Mouse (Mus musculus) testis, postnatal 10 days (tissue): ENCODE data around the gene Ddr2.
"Not testable (repeated sequence)": the region's sequence is repeated elsewhere in the genome, so short reads cannot be mapped to it uniquely, and the experiment has no call there.

Source experiments
- DNase-seq: peaks from one replicate; pipeline ENCODE4 v3.0.0; 2021; ENCODE audit warnings: low spot score

The Ddr2 gene

DNA sequence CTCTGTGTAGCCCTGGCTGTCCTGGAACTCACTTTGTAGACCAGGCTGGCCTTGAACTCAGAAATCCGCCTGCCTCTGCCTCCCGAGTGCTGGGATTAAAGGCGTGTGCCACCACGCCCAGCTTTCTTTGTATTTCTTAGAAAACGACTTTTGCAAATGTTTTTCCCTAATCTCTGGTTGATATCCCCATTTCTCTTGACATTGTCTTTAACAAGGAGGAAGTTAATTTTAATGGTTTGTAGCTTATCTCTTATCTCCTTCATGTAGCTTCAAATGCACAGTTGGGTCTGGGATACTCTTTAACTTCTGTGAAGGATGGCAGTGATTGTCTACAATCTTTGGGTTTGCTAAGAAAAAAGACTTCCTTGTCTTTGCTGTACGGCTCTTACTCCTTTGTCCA is 7.7 kb downstream of the Ddr2 start:
- DNase-seq = not testable (repeated sequence)

GRCm38 (mm10) chr1:170086631-170087030 is 23.9 kb downstream of the Ddr2 start:
- DNase-seq = no peak

GRCm38 (mm10) chr1:170084151-170084796 is 26.3 kb downstream of the Ddr2 start:
- DNase-seq = no peak

DNA sequence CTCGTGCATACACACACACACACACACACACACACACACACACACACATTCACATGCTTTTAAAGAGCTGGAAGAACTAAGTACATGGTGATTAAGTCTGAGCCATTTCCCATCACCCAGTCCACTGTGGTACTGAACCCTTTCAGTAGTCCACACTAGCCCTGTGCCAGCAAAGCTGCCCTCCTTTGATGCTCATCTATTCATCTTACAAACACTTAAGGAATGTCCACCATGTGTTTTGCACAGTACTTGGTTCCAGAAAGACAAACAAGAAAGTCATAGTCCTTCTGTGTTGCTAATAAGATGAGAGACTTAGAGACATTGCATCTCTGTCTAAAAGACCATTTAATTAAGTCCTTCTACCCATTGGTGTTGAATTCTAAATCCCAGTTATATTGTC is 29.7 kb downstream of the Ddr2 start:
- no peak for DNase-seq

GRCm38 (mm10) chr1:170079465-170079864 is 31.1 kb downstream of the Ddr2 start:
- DNase-seq = no peak

DNA sequence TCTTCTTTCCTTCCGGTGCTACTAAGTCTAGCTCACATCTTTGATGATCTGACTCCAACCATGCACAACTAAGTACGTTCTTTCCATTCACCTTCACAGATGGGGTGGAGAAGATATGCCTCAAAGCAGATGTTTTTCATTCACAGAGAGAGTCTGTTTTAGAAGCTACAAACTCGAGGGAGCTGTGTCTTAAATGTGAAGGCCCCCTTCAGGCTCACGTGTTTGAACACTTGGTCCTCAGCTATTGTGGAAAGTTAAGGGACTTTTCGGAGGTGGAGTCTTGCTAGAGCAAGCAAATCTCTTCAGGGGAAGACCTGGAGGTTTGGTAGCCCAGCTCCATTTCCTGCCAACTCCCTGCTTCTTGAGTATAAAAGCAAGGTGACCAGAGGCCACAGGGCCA is 34.2 kb downstream of the Ddr2 start:
- no peak for DNase-seq

- DNase-seq = no peak
These were observed 36.8 kb downstream of the Ddr2 start for GRCm38 (mm10) chr1:170073768-170074167.

GRCm38 (mm10) chr1:170069143-170069542 is 41.4 kb downstream of the Ddr2 start:
- no peak for DNase-seq

DNA sequence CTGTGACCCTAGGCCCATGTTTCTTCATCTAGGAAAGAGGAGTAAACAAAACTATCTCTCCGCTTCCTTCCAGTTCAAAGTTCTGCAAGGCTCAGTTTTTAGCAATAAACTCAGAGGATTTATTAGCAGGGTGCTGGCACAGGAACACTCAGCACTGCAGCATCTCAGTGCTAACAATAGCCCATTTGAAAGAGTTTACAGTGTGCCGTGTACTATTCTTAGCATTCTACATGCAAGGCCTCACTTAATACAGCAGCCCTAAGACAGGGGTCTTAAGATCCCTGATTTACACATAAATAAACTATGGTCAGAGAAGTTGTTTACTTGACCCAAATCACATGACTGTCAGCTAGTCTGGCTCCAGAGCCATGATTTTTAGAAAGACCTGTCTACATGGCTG is 44.6 kb downstream of the Ddr2 start:
- no peak for DNase-seq

GRCm38 (mm10) chr1:170065009-170065408 is 45.6 kb downstream of the Ddr2 start:
- no peak for DNase-seq

- peak; percentile 50 for DNase-seq
These were observed 46.5 kb downstream of the Ddr2 start for GRCm38 (mm10) chr1:170064083-170064494.

GRCm38 (mm10) chr1:170060214-170060613 is 50.3 kb downstream of the Ddr2 start:
- no peak for DNase-seq

DNA sequence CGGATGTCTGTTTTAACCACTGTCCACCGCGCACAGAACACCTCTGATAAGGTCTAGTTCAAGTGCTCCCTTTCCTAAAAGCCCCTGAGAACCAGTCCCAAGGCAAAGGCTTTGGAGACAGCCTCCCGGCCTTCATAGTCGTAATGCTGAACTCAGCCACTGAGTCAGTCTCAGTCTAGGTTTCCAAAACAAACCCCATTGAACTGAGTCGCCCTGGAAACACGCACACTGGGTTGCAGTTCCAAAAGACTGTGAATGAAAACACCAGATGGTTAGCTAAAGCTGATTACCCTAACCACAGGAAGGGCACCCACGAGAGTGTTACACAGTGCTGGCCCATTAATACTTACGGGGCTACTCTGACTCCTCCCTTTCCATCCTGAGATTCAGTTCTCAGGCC is 51.2 kb downstream of the Ddr2 start:
- DNase-seq = no peak

GRCm38 (mm10) chr1:170058051-170058450 is 52.5 kb downstream of the Ddr2 start:
- DNase-seq = no peak

GRCm38 (mm10) chr1:170057607-170058006 is 53.0 kb downstream of the Ddr2 start:
- no peak for DNase-seq

- no peak for DNase-seq
These were observed 53.6 kb downstream of the Ddr2 start for GRCm38 (mm10) chr1:170056921-170057320.

DNA sequence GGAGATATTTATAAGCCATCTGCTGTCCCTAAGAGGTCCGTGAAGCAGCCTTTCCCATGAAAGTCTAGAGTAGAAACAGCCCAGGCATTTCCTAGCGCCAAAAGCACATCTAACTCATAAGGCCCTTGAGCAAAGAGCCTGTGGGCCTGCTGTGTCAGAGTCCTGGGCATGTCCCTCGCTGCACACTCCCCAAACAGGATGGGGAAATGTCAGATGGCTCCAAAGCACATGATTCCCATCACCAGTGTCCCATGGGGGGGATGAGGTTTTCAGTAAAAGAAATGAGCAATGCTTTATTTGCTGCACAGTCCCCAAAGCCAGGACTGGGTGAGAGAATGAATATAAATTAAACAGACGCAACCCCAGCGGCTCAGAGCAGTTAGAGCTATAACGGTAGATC is 54.3 kb downstream of the Ddr2 start:
- no peak for DNase-seq

DNA sequence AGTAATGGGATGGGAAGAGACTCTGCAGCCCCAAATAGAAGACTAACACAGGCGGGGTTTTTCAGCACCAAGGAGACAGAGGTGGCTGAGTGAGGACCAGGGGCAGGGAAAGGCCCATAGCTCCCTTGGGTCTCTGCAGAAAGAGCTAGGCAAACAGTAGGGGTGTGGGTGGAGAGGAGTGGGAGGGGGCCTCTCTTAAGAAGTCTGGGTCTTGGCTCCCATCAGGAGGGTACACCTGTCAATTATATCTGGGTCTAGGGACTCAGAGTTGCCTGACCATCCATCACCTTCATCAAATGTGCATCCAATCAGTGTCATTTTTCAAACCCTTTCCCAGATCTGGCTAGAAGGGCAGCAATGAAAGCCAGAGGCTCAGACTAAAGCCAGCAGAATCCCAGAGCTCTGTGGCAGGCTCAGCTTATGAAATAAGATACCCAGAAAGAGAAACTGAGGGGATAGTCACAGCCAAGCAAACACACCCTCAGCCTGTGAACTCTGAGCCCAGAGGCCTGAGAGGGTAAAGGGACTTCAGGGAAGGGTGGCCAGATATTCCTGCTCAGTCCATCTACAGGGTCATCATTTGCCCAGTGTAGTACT is 58.0 kb downstream of the Ddr2 start:
- no peak for DNase-seq

- DNase-seq = no peak
These were observed 58.9 kb downstream of the Ddr2 start for GRCm38 (mm10) chr1:170051631-170052177.

- DNase-seq = no peak
These were observed 62.1 kb downstream of the Ddr2 start for GRCm38 (mm10) chr1:170048434-170048833.

DNA sequence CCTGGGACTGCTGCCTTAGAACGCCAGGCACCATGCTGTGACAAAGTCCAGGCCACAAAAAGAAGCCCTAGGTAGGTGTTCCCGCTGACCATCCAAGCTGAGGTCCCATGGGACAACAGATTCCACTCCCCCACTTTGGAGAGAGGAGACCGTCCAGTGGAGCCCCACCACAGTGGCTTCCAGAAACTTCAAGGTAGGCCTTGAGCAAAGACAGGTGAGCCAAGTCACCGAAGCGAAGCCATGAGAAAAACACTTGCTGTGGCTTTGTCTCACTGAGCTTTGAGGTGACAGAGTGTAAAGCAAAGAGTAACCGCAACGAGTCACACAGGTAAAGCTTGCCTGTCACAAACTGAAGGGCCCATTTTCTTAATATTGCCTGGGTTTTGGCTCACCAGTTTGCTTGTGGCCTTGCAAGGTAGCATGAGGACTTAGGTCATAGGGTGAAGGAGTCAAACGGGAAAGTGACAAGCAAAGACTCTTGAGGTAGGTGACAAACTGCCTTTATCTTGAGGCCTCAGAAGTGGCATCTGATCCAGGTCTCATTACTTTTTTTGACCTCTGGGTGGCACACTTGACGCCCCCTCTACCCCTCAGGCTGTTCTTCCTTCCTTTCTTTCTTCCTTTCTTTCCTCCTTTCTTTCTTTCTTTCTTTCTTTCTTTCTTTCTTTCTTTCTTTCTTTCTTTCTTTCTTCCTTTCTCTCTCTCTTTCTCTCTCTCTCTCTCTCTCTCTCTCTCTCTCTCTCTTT is 65.7 kb downstream of the Ddr2 start:
- DNase-seq = no peak

DNA sequence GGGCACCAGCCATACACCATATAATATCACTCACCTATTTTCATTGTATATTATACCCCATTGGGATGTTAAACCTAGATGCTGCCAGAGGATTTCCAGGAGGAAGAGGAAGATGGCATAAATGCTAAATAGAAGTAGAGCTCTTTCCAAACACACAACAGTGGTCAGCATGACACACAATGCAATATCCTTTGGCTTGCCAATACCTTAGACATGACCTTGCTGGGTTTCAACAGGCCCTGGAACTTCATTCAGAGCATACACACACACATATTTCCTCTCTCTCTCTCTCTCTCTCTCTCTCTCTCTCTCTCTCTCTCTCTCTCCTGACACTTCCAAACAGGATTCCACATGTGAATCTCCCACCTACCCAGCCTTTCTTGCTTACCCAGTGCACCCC is 66.8 kb downstream of the Ddr2 start:
- no peak for DNase-seq

DNA sequence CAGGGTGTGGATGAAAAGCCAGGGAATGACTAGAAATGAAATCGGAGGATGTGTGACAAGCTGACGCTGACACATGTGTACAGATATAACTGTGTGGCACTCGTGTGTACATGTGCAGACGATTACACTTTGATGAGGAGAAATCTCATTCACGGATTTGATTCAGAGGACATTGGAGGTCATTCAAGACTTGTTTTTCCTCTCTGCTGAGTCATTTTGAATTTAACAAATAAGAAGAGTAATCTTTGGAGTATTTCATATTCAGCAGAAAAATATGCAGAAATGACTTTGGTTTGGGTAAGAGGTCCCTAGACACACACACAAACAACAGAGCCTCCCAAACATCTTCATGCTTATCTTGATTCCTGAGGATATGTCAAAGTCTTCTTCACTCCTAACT is 67.6 kb downstream of the Ddr2 start:
- DNase-seq = no peak
